Mouse (Mus musculus): ENCODE measurements around the gene Srebf1. TPM values are rescaled to one million over a fixed set of nuclear protein-coding genes. Genes with fewer than 3 reads are reported as not detected.

Gene Srebf1
- polyA plus RNA-seq, 1 experiment from 2014 or later: 48.2 TPM

DNA sequence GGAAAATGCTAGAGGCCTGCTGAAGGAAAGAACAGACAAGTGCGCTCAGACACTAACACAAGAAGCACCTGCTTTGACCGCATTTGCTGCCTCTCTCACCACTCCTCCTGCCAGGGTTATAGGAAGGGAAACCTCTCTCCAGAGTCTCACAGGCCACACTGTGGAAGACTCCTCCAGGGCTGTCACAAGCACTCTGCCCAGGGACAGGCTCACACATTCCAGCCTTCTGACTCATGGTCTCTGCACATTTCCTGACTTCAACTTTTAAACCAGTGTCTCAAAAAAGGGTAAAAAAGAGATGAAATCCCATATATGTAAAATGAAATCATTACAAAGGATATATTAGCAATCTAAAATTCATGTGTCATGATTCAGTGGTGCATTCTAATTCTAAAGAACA lies 31.2 kb upstream of the Srebf1 start:
- no peak overlapping the region for H3K27ac ChIP-seq (replicated peaks)
- H3K36me3 ChIP-seq: 0 out of 2 replicates have a peak, but pooled peaks cover 5% of the 10 kb centered on the region
- no peak overlapping the region for H3K4me3 ChIP-seq
- 96% methylated on average over 2 of the region's 2 CpGs for WGBS
- no peaks in the 10 kb centered on the region for H3K27me3 ChIP-seq
- no peak for ATAC-seq (replicated peaks)
- no peaks in the 10 kb centered on the region for H3K9me3 ChIP-seq
- peaks cover 34% of the 10 kb centered on the region for H3K4me1 ChIP-seq
- no peak overlapping the region for H3K4me2 ChIP-seq (replicated peaks)
- no peak overlapping the region for H3K9ac ChIP-seq (replicated peaks)

DNA sequence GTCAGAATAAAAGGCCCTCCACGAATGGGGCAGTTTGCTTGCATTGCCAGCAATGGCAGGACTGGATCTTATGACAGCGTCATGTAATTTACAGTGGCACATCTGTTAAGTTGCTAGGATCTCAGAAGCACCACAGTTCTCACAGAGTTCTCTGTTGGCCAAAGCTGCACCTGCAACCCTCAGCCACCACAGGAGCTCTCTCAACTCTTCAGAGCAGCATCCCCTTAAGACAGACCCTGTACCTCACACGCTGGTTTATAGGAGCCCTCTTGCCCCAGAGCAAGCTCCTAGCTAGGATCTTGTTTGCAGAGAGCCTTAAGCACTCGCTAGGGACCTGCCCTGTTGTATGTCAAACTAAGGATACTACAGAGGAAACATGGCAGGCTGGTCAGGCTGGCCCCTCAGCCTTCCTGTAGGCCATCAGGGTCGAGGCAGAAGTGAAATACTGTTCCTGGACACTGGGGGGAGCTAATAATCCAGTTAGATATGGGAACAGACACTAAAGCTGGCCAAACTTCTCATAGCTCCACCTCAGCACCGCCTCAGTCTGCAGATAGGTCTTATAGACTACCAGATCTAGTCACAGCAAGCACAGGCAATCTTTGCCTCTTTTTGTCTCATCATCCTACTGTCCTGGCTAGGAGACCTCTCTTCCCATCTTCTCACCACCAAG lies 28.7 kb upstream of the Srebf1 start:
- ATAC-seq (replicated peaks): no peak
- Histone ChIP-seq H3K27ac (replicated peaks) (no peak overlapping the region), H3K4me3 (no peak overlapping the region), H3K36me3 (0 out of 2 replicates have a peak, but pooled peaks cover 5% of the 10 kb centered on the region), H3K4me1 (peaks cover 32% of the 10 kb centered on the region), H3K9ac (replicated peaks) (no peak overlapping the region), H3K27me3 (no peaks in the 10 kb centered on the region), H3K4me2 (replicated peaks) (no peak overlapping the region), H3K9me3 (no peaks in the 10 kb centered on the region)
- 57% methylated on average over 6 of the region's 6 CpGs for WGBS

DNA sequence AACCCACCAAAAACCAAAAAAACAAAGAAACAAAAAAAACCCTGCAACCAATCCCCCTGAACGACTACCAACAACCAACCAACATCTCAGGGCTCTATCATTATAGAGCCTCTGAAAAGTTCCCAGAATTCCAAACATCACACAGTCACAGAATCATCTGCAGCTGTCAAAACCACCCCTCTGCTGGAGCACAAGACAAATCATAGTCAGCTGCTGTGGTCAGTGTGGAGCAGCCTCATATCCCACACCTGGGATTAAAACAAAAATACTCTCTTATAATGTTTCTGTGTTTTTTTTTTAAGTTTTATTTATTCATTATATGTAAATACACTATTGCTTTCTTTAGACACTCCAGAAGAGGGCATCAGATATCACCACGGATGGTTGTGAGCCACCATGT lies 27.5 kb upstream of the Srebf1 start:
- ATAC-seq (replicated peaks): no peak
- H3K27me3 ChIP-seq: no peaks in the 10 kb centered on the region
- H3K4me3 ChIP-seq: no peak overlapping the region
- H3K4me1 ChIP-seq: peaks cover 24% of the 10 kb centered on the region
- 0 out of 2 replicates have a peak, but pooled peaks cover 5% of the 10 kb centered on the region for H3K36me3 ChIP-seq
- no peaks in the 10 kb centered on the region for H3K9me3 ChIP-seq
- no peak overlapping the region for H3K27ac ChIP-seq (replicated peaks)
- H3K9ac ChIP-seq (replicated peaks): no peak overlapping the region
- WGBS: 78% methylated on average over 2 of the region's 2 CpGs
- H3K4me2 ChIP-seq (replicated peaks): no peak overlapping the region

DNA sequence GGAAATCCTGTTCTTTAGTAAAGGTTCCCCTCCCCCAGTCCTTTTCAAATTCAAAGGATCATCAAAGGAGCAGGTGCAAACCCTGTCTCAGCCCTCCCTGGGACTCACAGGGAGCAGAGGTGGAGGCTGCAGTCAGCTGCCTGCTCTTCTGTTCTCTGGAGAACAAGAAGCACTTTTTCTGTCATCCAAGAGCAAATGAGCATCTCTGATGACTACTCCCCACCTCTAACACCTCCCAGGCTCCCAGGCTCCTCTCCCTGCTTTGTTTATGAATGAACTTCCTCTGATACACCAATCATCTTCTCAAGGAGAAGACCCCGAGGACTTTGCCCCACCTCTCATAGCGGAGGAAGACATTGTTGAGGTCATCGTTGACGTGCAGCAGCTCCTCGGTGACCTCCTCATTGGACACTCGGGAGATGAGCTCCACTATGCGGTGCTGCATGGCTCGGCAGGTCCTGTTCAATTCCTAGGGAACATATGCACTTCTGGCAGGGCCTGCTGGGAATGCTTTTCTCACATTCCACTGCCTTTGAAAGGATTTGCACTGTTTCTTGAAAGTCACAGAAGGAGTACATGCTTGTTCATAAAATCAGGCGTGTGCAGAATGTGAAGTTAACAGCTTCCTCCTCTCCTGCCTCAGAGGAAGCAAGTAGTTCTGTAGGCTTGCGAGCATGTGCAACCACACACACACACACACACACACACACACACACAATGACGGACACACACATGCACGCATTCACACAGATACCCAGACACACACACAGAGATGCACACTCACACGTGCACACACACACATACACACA lies 26.4 kb upstream of the Srebf1 start:
- Histone ChIP-seq H3K36me3 (0 out of 2 replicates have a peak, but pooled peaks cover 10% of the 10 kb centered on the region), H3K27me3 (no peaks in the 10 kb centered on the region), H3K4me3 (no peak overlapping the region), H3K9ac (replicated peaks) (no peak overlapping the region), H3K9me3 (no peaks in the 10 kb centered on the region), H3K4me2 (replicated peaks) (no peak overlapping the region), H3K27ac (replicated peaks) (peak overlapping the region; percentile 68), H3K4me1 (peaks cover 21% of the 10 kb centered on the region)
- ATAC-seq (replicated peaks): peak; percentile 19; the same call in 1 of the 2 replicates
- 46% methylated on average over 13 of the region's 13 CpGs for WGBS

DNA sequence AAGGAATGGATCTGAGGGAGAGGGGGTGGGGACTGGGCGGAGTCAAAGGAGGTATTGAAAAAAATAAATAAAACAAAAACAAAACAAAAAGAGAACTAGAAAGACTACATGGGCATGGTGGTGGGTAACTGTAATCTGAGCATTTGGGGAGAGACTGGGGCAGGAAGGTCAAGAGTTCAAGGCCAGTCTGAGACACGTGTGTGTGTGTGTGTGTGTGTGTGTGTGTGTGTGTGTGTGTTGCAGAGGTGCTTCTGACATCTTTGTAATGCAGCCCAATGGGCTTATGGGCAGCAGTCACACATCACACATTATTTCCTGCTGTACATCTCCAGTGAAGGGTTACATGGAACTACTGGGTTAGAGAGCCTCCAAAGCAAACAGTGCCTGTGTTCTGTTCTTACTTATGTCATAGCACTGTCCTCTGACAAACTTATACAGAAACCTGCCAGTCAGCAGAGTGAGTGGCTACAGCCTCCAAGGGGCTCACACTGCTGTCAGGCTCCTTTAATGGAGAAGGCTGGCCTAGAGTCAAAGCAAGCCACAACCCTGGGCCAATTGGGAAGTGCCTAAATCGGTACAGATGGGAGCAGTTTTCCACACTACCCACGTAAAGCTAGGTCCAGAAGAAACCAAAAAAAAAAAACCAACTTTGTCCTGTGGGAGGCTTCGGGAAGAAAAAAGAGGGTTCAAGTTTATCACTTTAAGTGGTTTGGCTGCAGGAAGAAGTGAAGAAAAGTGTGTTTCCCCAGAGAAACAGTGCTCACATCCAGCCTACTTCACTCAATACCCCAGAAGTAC lies 25.6 kb upstream of the Srebf1 start:
- Histone ChIP-seq H3K9me3 (no peaks in the 10 kb centered on the region), H3K4me2 (replicated peaks) (no peak overlapping the region), H3K27me3 (no peaks in the 10 kb centered on the region), H3K36me3 (0 out of 2 replicates have a peak, but pooled peaks cover 9% of the 10 kb centered on the region), H3K9ac (replicated peaks) (no peak overlapping the region), H3K4me3 (no peak overlapping the region), H3K4me1 (peaks cover 21% of the 10 kb centered on the region), H3K27ac (replicated peaks) (peak overlapping the region; percentile 68)
- WGBS: 48% methylated on average over 5 of the region's 5 CpGs
- no peak for ATAC-seq (replicated peaks)

DNA sequence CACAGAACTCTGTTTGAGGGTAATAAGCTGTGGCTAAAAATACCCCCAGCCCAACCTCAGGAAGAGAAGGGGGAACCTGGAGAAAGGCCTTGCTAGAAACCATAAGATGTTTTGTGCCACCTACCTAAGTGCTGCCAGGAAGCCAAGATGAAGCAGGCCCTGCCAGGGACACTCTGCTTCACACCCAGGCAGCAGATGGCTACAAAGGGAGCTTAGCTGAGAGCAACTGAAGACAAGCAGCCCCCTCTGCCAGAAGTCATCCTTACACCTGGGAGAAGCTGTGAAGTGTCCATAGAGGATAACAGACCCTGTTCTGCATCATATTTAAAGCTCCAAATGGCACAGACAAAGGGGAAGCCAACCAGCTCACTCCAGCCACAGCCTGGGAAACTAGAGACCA lies 23.7 kb upstream of the Srebf1 start:
- Histone ChIP-seq H3K9me3 (no peaks in the 10 kb centered on the region), H3K4me2 (replicated peaks) (no peak overlapping the region), H3K4me3 (no peak overlapping the region), H3K27ac (replicated peaks) (peak overlapping the region; percentile 21), H3K36me3 (peaks cover 17% of the 10 kb centered on the region; the same call in 1 of the 2 replicates), H3K27me3 (no peaks in the 10 kb centered on the region), H3K9ac (replicated peaks) (no peak overlapping the region), H3K4me1 (peaks cover 21% of the 10 kb centered on the region)
- 0 out of 2 replicates have a peak, but pooled peaks have one; percentile 4 for ATAC-seq (replicated peaks)

DNA sequence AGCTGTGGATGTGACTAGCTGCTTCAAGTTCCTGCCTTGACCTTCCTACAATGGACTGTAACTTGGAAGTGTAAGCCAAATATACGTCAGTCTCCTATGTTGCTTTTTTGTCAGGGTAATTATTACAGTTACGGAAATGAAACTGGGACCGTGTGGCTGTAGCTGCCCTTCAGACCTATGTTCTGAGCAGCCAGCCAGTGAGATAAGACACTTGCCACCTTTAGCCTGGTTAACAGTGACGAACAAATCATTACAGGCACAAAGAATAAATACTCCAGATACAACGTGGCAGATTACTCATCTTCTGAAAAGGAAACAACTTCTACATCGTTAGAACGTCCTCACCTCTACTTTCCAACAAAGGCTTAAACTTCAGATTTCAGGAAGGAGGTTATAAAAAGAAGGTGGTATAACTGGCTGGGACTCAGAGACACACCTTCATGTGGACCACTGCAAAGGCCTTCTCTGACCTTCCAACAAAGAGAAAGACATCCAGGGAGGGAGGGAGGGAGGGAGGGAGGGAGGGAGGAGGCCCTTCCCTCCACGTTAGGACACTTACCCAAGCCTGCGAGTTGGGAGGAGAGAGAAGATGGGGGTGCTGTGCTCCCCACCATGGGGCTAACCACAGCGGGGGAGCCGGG lies 22.2 kb upstream of the Srebf1 start:
- peaks cover 24% of the 10 kb centered on the region for H3K36me3 ChIP-seq
- H3K4me3 ChIP-seq: no peak overlapping the region
- no peak overlapping the region for H3K9ac ChIP-seq (replicated peaks)
- no peak overlapping the region for H3K4me2 ChIP-seq (replicated peaks)
- peaks cover 21% of the 10 kb centered on the region for H3K4me1 ChIP-seq
- ATAC-seq (replicated peaks): no peak
- no peaks in the 10 kb centered on the region for H3K27me3 ChIP-seq
- WGBS: 69% methylated on average over 11 of the region's 11 CpGs
- H3K9me3 ChIP-seq: no peaks in the 10 kb centered on the region
- no peak overlapping the region for H3K27ac ChIP-seq (replicated peaks)

DNA sequence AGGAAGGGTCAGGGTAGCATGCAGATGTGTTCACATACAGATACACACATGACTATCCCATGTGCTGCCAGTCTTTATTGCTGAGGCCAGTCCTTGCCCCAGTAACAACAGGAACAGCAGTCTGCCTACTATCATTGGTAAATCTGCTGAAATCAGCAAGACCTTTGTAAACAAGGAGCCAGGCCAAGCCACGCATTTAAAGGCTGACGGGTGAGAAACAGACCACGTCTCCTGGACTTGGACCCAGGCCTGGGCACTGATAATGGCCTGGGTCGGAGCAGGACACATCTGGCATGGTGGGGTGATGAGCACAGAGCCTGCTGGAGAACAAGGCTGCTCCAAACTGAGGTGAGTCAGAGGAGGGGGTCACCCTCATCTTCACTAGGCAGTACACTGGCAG lies 18.1 kb upstream of the Srebf1 start:
- no peak for ATAC-seq (replicated peaks)
- Histone ChIP-seq H3K27ac (replicated peaks) (no peak overlapping the region), H3K36me3 (peaks cover 24% of the 10 kb centered on the region), H3K9me3 (no peaks in the 10 kb centered on the region), H3K4me1 (no peaks in the 10 kb centered on the region), H3K4me2 (replicated peaks) (no peak overlapping the region), H3K27me3 (no peaks in the 10 kb centered on the region), H3K4me3 (no peak overlapping the region), H3K9ac (replicated peaks) (no peak overlapping the region)
- WGBS: 84% methylated on average over 4 of the region's 4 CpGs

DNA sequence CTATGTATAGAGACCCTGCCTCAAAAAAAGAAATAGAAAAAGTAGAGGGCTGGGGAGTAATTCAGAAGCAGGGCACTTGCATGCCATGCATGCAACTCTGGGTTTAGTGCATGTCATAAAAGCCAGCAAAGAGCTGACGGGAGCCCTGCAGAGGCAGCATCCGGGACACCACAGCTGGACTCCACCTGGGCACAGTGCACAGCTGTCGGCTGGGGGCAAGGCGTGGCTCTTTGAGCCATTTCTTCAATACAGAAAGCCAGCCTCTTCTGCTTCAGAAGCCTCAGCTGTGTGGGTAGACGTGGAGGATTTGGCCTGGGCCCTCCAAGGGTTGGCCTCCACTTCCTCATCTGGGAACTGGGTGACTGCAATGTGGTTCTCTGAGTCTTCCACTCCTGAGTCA lies 13.0 kb upstream of the Srebf1 start:
- no peak for ATAC-seq (replicated peaks)
- no peaks in the 10 kb centered on the region for H3K9me3 ChIP-seq
- WGBS: 91% methylated on average over 5 of the region's 5 CpGs
- H3K4me2 ChIP-seq (replicated peaks): no peak overlapping the region
- H3K27ac ChIP-seq (replicated peaks): no peak overlapping the region
- H3K4me3 ChIP-seq: no peak overlapping the region
- peaks cover 11% of the 10 kb centered on the region for H3K4me1 ChIP-seq
- no peaks in the 10 kb centered on the region for H3K27me3 ChIP-seq
- peaks cover 5% of the 10 kb centered on the region for H3K36me3 ChIP-seq
- no peak overlapping the region for H3K9ac ChIP-seq (replicated peaks)

DNA sequence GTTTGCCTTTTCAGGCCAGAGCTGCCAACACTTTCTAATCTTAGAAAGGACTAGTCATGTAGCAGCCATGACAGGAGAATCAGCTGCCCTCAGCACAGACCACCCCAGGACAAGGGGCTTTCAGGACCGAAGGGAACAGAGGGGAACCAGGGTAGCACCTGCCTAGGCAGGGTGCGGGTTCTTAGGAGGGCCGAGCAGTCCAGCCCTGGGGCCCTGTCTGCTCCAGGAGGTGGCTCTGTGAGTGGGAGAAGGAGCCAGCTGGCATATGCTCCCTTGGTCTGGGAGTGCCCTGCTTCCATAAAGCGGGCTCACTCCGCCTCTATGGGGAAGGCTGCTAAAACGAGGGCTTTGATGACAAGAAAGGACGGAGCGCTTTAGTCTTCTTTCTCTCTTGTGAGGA lies 10.9 kb upstream of the Srebf1 start:
- H3K4me2 ChIP-seq (replicated peaks): no peak overlapping the region
- no peak overlapping the region for H3K4me3 ChIP-seq
- no peaks in the 10 kb centered on the region for H3K27me3 ChIP-seq
- H3K4me1 ChIP-seq: peaks cover 11% of the 10 kb centered on the region
- H3K27ac ChIP-seq (replicated peaks): peak overlapping the region; percentile 9; the same call in 1 of the 2 replicates
- no peaks in the 10 kb centered on the region for H3K9me3 ChIP-seq
- 0 out of 2 replicates have a peak, but pooled peaks have one; percentile 19 for ATAC-seq (replicated peaks)
- H3K36me3 ChIP-seq: no peaks in the 10 kb centered on the region
- WGBS: 42% methylated on average over 8 of the region's 8 CpGs
- no peak overlapping the region for H3K9ac ChIP-seq (replicated peaks)

DNA sequence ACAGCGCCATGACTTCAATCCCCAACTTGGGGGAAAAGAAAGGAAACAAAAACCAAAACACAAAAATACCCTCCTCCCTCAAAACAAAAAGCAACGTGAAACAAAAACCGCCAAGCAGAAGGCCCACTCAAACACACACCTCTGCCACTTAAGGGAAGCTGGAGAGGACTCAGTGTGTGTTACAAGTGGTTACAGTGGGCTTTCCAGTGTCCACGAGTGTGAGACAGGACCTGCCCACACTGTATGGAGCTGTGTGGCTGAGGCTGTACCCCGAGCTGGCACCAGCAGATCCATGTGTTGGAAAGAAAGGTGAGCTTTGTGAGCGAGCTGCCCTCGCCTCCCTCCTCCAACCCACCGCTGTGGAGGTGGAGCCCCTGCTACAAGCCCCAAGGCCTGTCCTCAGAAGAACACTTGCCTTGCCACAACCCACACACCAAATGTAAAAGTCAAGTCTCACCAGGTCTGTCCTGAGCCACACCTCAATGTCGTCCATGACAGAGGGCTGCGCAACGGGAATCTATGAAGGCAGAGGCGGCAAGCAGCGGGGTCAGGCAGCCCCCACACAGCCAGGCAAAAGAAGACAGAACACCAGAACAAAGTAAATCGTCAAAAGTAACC lies 10.2 kb upstream of the Srebf1 start:
- Histone ChIP-seq H3K4me3 (no peak overlapping the region), H3K9ac (replicated peaks) (no peak overlapping the region), H3K27me3 (no peaks in the 10 kb centered on the region), H3K36me3 (no peaks in the 10 kb centered on the region), H3K4me2 (replicated peaks) (no peak overlapping the region), H3K4me1 (peaks cover 11% of the 10 kb centered on the region), H3K27ac (replicated peaks) (0 out of 2 replicates have a peak overlapping the region, but pooled peaks have one; percentile 8), H3K9me3 (no peaks in the 10 kb centered on the region)
- no peak for ATAC-seq (replicated peaks)
- 72% methylated on average over 14 of the region's 14 CpGs for WGBS

All from forebrain, embryonic 15.5 days (tissue).